Mouse (Mus musculus) ES-CJ7 (cell line): ENCODE data around the gene Slc9a9.

Source experiments
- DNase-seq: peaks from one replicate; pipeline ENCODE4 v3.0.0; 2011; ENCODE audit warnings: low read depth, low spot score

Slc9a9 gene

GRCm38 (mm10) chr9:94837384-94837783 lies 167.7 kb downstream of the Slc9a9 start:
- no peak for DNase-seq

- no peak for DNase-seq
Observed at GRCm38 (mm10) chr9:94838479-94839031, 168.8 kb downstream of the Slc9a9 start.

- DNase-seq = no peak
Observed at GRCm38 (mm10) chr9:94839204-94839603, 169.5 kb downstream of the Slc9a9 start.

GRCm38 (mm10) chr9:94840398-94840797 lies 170.7 kb downstream of the Slc9a9 start:
- no peak for DNase-seq

- no peak for DNase-seq
Observed at GRCm38 (mm10) chr9:94840972-94841371, 171.3 kb downstream of the Slc9a9 start.

- no peak for DNase-seq
Observed at GRCm38 (mm10) chr9:94844176-94844575, 174.5 kb downstream of the Slc9a9 start.

- DNase-seq = no peak
Observed at GRCm38 (mm10) chr9:94847624-94848023, 177.9 kb downstream of the Slc9a9 start.

GRCm38 (mm10) chr9:94851550-94851949 lies 181.8 kb downstream of the Slc9a9 start:
- no peak for DNase-seq

GRCm38 (mm10) chr9:94856093-94856492 lies 186.4 kb downstream of the Slc9a9 start:
- DNase-seq = no peak

GRCm38 (mm10) chr9:94868557-94868956 lies 198.8 kb downstream of the Slc9a9 start:
- DNase-seq = no peak

- peak; percentile 13 for DNase-seq
Observed at GRCm38 (mm10) chr9:94869023-94869799, 199.5 kb downstream of the Slc9a9 start.

- DNase-seq = no peak
Observed at GRCm38 (mm10) chr9:94882517-94882916, 212.8 kb downstream of the Slc9a9 start.

- no peak for DNase-seq
Observed at GRCm38 (mm10) chr9:94883435-94883834, 213.7 kb downstream of the Slc9a9 start.

GRCm38 (mm10) chr9:94885151-94885550 lies 215.4 kb downstream of the Slc9a9 start:
- DNase-seq = no peak

- no peak for DNase-seq
Observed at GRCm38 (mm10) chr9:94889647-94890046, 219.9 kb downstream of the Slc9a9 start.

GRCm38 (mm10) chr9:94895882-94896281 lies 226.2 kb downstream of the Slc9a9 start:
- no peak for DNase-seq

GRCm38 (mm10) chr9:94904180-94904579 lies 234.5 kb downstream of the Slc9a9 start:
- DNase-seq = no peak

GRCm38 (mm10) chr9:94907020-94907610 lies 237.4 kb downstream of the Slc9a9 start:
- DNase-seq = no peak

GRCm38 (mm10) chr9:94912071-94912470 lies 242.4 kb downstream of the Slc9a9 start:
- DNase-seq = no peak

GRCm38 (mm10) chr9:94922062-94922461 lies 252.4 kb downstream of the Slc9a9 start:
- no peak for DNase-seq

- no peak for DNase-seq
Observed at GRCm38 (mm10) chr9:94925845-94926244, 256.1 kb downstream of the Slc9a9 start.

GRCm38 (mm10) chr9:94927101-94927500 lies 257.4 kb downstream of the Slc9a9 start:
- peak; percentile 30 for DNase-seq

GRCm38 (mm10) chr9:94945569-94946135 lies 275.9 kb downstream of the Slc9a9 start:
- no peak for DNase-seq
